Mouse (Mus musculus) lung, postnatal 0 days (tissue): ENCODE data around the gene Chmp4b. TPM values are rescaled to one million over a fixed set of nuclear protein-coding genes. Genes with fewer than 3 reads are reported as not detected.
A peak's percentile ranks its signal among the peaks of the same experiment; 100 is the strongest.

ENCODE experiments used
- ATAC-seq: fragments of 200-750 bp; cut with Nextera tagmentation; 2 replicates; pipeline ENCODE4 v1.8.0; 2017; ENCODE audit warnings: moderate library complexity
- DNase-seq: peaks from one replicate; pipeline ENCODE4 v3.0.0-alpha.2; 2016; ENCODE audit warnings: low spot score
- H3K27ac ChIP-seq: fragments of 300-500 bp; sonication (generic); 2 replicates; pipeline ENCODE4 v1.5.1; 2014; ENCODE audit warnings: antibody characterized with exemption, mild to moderate bottlenecking, low read length, mixed read lengths
- H3K27me3 ChIP-seq: fragments of 300-500 bp; sonication (generic); replicated peaks from 2 replicates; pipeline ENCODE4 v1.6.1; 2014; ENCODE audit warnings: low read length, mixed read lengths; ENCODE audit not compliant: insufficient read depth
- H3K36me3 ChIP-seq: fragments of 300-500 bp; sonication (generic); 2 replicates; pipeline ENCODE4 v1.6.1; 2014; ENCODE audit warnings: low read length, mixed read lengths; ENCODE audit not compliant: insufficient read depth
- H3K4me1 ChIP-seq: fragments of 300-500 bp; sonication (generic); 2 replicates; pipeline ENCODE4 v1.6.1; 2014; ENCODE audit warnings: antibody characterized with exemption, low read depth, low read length, mixed read lengths; ENCODE audit not compliant: insufficient read depth
- H3K4me2 ChIP-seq: fragments of 300-500 bp; sonication (generic); replicated peaks from 2 replicates; pipeline ENCODE4 v1.6.1; 2014; ENCODE audit warnings: low read depth, mild to moderate bottlenecking, low read length, moderate library complexity, mixed read lengths
- H3K4me3 ChIP-seq: fragments of 300-500 bp; sonication (generic); 2 replicates; pipeline ENCODE4 v1.5.1; 2014; ENCODE audit warnings: low read depth, low read length
- H3K9ac ChIP-seq: fragments of 300-500 bp; sonication (generic); replicated peaks from 2 replicates; pipeline ENCODE4 v1.6.1; 2014; ENCODE audit warnings: low read depth, mild to moderate bottlenecking
- H3K9me3 ChIP-seq: fragments of 300-500 bp; sonication (generic); 2 replicates; pipeline ENCODE4 v1.6.1; 2016; ENCODE audit warnings: low read length, mixed read lengths
- CTCF ChIP-seq: IDR thresholded peaks from 2 replicates; pipeline ENCODE4 v1.5.1; 2016; ENCODE audit warnings: antibody characterized with exemption, mild to moderate bottlenecking
- EP300 ChIP-seq: IDR thresholded peaks from 2 replicates; pipeline ENCODE4 v1.6.1; 2016; ENCODE audit warnings: antibody characterized with exemption, mild to moderate bottlenecking, control low read depth
- WGBS: fragments of 180-500 bp; shearing (Covaris S2); extraction: QIAGEN DNeasy Blood & Tissue Kit; methylation state at CpG from one replicate; pipeline ENCODE4 v1.1.7; 2014; 5-methylcytosine and 5-hydroxymethylcytosine counted together
- polyA plus RNA-seq: library from polyadenylated mRNA; unstranded; fragments of >200 nt; fragmentation: Nextera tagmentation; extraction: Ambion mirVana; gene quantifications from 2 replicates; pipeline ENCODE4 v1.2.1, GENCODE M21; 2015

Gene Chmp4b
- polyA plus RNA-seq, 1 experiment from 2014 or later, result 33.7 TPM

DNA sequence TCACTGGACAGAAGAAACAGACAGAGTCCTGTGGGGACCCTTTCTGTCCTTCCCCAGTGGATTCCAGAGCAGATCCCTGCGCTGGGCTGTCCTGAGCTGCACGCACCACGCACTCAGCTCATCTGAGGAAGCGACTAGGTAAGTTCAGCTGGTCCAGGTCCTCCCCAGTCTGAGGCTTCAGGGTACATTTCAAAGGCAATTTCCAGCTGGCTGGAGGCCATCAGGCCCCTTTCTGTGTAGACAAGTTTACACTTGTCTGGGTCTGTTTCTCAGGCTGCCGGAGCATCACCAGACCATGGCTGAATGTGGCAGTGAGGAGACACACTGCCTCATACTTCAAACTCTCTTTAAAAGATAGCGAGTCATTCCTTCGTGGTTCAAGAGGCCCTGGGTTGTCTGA is 55.8 kb downstream of the Chmp4b start:
- H3K4me1 ChIP-seq, result no peaks in the 10 kb centered on the region
- WGBS, result 61% methylated on average over 7 of the region's 7 CpGs
- ATAC-seq, result no peak
- H3K4me3 ChIP-seq, result no peak overlapping the region
- no peak overlapping the region for H3K9ac ChIP-seq
- no peaks in the 10 kb centered on the region for H3K36me3 ChIP-seq
- no peak for TF ChIP-seq CTCF
- TF ChIP-seq EP300, result no peak
- H3K4me2 ChIP-seq, result no peak overlapping the region
- no peaks in the 10 kb centered on the region for H3K9me3 ChIP-seq
- no peak for DNase-seq
- H3K27me3 ChIP-seq, result no peaks in the 10 kb centered on the region
- H3K27ac ChIP-seq, result no peak overlapping the region

DNA sequence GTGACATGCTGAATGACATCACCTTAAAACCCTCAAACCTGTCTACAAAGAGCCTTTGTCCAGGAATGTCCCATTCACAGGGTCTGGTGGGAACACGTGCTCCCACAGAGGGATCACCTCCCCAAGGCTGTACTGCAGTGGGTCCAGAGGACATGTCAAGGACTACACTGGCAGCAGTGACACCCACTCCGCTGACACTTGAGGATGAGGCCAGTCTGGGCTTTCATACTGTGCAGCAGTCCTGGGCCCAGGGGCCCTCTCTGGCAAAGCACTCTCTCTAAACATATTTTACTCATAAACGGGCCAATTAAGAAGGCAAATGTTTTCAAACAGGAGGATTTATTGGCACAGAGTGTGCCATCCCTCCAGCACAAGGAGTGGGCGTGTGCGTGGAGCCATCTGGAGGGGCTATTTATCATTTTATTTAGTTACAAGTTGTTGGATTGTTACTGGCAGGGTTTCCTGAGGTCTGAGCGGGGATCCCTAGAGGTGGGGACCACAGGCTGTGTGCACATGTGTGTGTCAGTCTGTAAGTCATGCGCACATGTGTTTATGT is 56.4 kb downstream of the Chmp4b start:
- no peaks in the 10 kb centered on the region for H3K4me1 ChIP-seq
- ATAC-seq (no peak), DNase-seq (no peak)
- H3K4me2 ChIP-seq, result no peak overlapping the region
- no peak overlapping the region for H3K27ac ChIP-seq
- no peaks in the 10 kb centered on the region for H3K9me3 ChIP-seq
- no peaks in the 10 kb centered on the region for H3K36me3 ChIP-seq
- H3K4me3 ChIP-seq, result no peak overlapping the region
- H3K27me3 ChIP-seq, result no peaks in the 10 kb centered on the region
- no peak for TF ChIP-seq EP300
- TF ChIP-seq CTCF, result no peak
- no peak overlapping the region for H3K9ac ChIP-seq
- 63% methylated on average over 7 of the region's 7 CpGs for WGBS

DNA sequence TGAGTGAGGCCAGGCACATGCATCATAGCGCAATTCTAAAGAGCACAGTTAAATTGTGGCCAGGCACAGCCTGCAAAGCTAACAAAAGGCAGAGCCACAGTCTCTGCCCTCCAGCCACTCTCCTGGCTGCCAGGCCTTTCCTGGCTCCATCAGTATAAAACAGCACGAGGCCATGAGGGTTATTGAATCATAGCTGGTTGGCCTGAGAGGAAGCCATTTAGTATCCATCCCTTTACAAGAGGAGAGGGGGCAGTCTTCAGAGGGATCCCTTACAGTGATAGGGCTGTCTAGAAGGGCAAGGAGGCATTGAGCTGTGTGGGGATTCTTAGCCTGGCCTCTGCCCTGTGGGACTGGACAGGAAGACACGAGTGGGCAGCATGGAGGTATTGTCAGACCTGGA is 60.2 kb downstream of the Chmp4b start:
- 41% methylated on average over 3 of the region's 3 CpGs for WGBS
- Histone ChIP-seq H3K4me3 (no peak overlapping the region), H3K27ac (no peak overlapping the region), H3K4me2 (no peak overlapping the region), H3K9me3 (no peaks in the 10 kb centered on the region), H3K27me3 (no peaks in the 10 kb centered on the region), H3K4me1 (no peaks in the 10 kb centered on the region), H3K36me3 (no peaks in the 10 kb centered on the region), H3K9ac (no peak overlapping the region)
- no peak for ATAC-seq
- DNase-seq, result no peak
- no peak for TF ChIP-seq EP300
- no peak for TF ChIP-seq CTCF

DNA sequence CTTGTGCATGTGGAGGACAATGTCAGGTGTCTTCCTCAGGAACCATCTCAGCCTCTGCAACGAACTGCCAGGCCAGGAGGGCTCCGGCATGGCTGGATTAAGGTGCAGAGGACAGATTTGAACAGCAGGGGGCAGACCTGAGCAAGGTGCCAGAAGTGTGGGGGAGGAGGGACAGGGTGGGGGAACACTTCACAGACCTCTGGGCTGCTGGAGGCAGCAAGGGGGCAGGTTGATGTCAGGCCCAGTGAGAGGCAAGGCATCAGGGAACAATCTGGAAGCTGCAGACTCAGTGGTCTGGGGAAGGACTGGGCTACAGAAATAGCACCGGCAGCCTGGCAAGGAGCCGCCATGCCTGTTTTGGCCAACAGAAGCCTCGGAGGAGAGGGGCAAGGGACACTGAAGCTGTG is 60.8 kb downstream of the Chmp4b start:
- 0 out of 2 replicates have a peak overlapping the region, but pooled peaks have one; percentile 9 for H3K4me2 ChIP-seq
- peak; percentile 43 for DNase-seq
- 32% methylated on average over 5 of the region's 5 CpGs for WGBS

DNA sequence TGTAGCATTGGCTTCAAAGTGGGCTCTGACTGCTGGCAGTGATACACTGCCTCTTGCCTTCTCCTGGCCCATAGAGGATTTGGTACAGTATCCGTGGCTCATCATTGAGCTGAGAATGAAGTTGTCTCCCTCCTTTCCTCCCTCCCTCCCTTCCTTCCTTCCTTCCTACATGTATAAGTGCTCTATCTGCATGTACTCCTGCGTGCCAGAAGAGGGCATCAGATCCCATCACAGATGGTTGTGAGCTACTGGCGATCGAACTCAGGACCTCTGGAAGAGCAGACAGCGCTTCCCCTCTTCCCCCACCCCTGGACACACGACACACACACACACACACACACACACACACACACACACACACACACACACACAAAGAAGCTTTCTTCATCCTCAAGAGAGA is 61.6 kb downstream of the Chmp4b start:
- Histone ChIP-seq H3K36me3 (no peaks in the 10 kb centered on the region), H3K9ac (no peak overlapping the region), H3K27me3 (no peaks in the 10 kb centered on the region), H3K4me2 (no peak overlapping the region), H3K27ac (no peak overlapping the region), H3K9me3 (no peaks in the 10 kb centered on the region), H3K4me3 (no peak overlapping the region), H3K4me1 (no peaks in the 10 kb centered on the region)
- TF ChIP-seq CTCF, result peak; percentile 76
- no peak for TF ChIP-seq EP300
- ATAC-seq, result no peak
- DNase-seq, result peak; percentile 52
- 53% methylated on average over 5 of the region's 6 CpGs for WGBS

More for the DNA sequence above, 60.8 kb downstream of the Chmp4b start:
- H3K9ac ChIP-seq, result no peak overlapping the region
- H3K36me3 ChIP-seq, result no peaks in the 10 kb centered on the region
- no peak overlapping the region for H3K4me3 ChIP-seq
- H3K27me3 ChIP-seq, result no peaks in the 10 kb centered on the region
- no peaks in the 10 kb centered on the region for H3K4me1 ChIP-seq
- H3K9me3 ChIP-seq, result no peaks in the 10 kb centered on the region
- TF ChIP-seq CTCF, result peak; percentile 96
- TF ChIP-seq EP300, result no peak
- peak; percentile 41 for ATAC-seq
- no peak overlapping the region for H3K27ac ChIP-seq

DNA sequence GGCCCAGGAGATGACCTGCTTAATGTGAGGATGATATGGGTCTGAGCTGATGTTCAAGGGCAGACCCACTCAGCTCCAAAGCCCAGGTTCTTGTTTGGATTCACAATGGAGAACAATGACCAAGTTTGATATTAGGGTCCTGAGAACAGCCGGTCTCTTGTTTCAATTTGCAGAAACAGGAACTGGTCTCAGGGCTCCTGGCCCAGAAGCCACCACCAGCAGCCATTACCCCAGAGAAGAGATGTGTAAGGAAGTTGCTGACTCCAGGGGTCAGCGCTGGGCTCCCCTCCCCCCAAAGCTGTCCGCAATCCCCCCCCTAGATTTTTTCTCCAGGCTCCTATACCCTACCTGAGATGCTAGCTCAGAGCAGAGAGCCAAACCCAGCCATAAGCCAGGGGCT is 62.5 kb downstream of the Chmp4b start:
- TF ChIP-seq EP300 (no peak), CTCF (no peak)
- no peak overlapping the region for H3K4me3 ChIP-seq
- no peaks in the 10 kb centered on the region for H3K27me3 ChIP-seq
- WGBS, result 69% methylated on average over 3 of the region's 3 CpGs
- no peak overlapping the region for H3K9ac ChIP-seq
- ATAC-seq (no peak), DNase-seq (no peak)
- H3K36me3 ChIP-seq, result no peaks in the 10 kb centered on the region
- no peaks in the 10 kb centered on the region for H3K9me3 ChIP-seq
- H3K4me2 ChIP-seq, result no peak overlapping the region
- no peaks in the 10 kb centered on the region for H3K4me1 ChIP-seq
- H3K27ac ChIP-seq, result no peak overlapping the region

DNA sequence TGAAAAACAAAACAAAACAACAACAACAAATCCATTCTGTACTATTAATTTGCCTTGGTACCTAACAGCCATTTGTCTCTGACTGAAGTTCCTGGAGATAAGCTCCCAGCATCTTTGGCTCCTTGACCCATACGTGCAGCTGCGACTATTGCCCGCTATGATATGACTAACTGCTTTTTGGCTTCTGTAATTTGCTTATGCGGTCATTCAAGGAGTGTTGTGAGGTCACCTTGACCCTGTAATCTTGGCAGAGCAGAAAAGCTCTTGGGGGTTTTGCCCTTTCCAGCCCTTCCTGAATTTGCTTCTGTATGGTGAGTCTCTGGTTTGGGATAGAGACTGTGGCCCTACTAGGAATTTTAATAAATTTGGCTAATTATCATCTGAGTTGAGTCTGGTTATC is 65.1 kb downstream of the Chmp4b start:
- Histone ChIP-seq H3K27me3 (no peaks in the 10 kb centered on the region), H3K9ac (no peak overlapping the region), H3K4me2 (no peak overlapping the region), H3K27ac (no peak overlapping the region), H3K4me3 (no peak overlapping the region), H3K36me3 (no peaks in the 10 kb centered on the region), H3K4me1 (no peaks in the 10 kb centered on the region), H3K9me3 (no peaks in the 10 kb centered on the region)
- no peak for TF ChIP-seq CTCF
- no peak for TF ChIP-seq EP300
- 79% methylated on average over 4 of the region's 4 CpGs for WGBS
- DNase-seq (no peak), ATAC-seq (no peak)
